Mouse (Mus musculus) forebrain, embryonic 14.5 days (tissue): Measurements from ENCODE around the gene Catsper4. TPM values are rescaled to one million over a fixed set of nuclear protein-coding genes. Genes with fewer than 3 reads are reported as not detected.
A peak's percentile ranks its signal among the peaks of the same experiment; 100 is the strongest.

Experiments
- ATAC-seq: fragments of 200-750 bp; cut with Nextera tagmentation; 2 replicates; pipeline ENCODE4 v1.8.0; 2017; ENCODE audit warnings: mild to moderate bottlenecking, moderate library complexity
- DNase-seq: peaks from one replicate; pipeline ENCODE4 v3.0.0-alpha.2; 2015; ENCODE audit warnings: low spot score
- H3K27ac ChIP-seq: fragments of 300-500 bp; sonication (generic); 2 replicates; pipeline ENCODE4 v1.5.1; 2014; ENCODE audit warnings: low read depth, mild to moderate bottlenecking, control low read depth, low read length, moderate library complexity
- H3K27me3 ChIP-seq: fragments of 300-500 bp; sonication (generic); replicated peaks from 2 replicates; pipeline ENCODE4 v1.6.1; 2014; ENCODE audit warnings: low read length, control low read depth, mixed read lengths; ENCODE audit not compliant: control insufficient read depth, insufficient read depth
- H3K36me3 ChIP-seq: fragments of 300-500 bp; sonication (generic); 2 replicates; pipeline ENCODE4 v1.6.1; 2014; ENCODE audit warnings: low read length, control low read depth; ENCODE audit not compliant: control insufficient read depth, insufficient read depth
- H3K4me1 ChIP-seq: fragments of 300-500 bp; sonication (generic); 2 replicates; pipeline ENCODE4 v1.6.1; 2014; ENCODE audit warnings: antibody characterized with exemption, low read length, control low read depth; ENCODE audit not compliant: control insufficient read depth, insufficient read depth
- H3K4me2 ChIP-seq: fragments of 300-500 bp; sonication (generic); 2 replicates; pipeline ENCODE4 v1.6.1; 2014; ENCODE audit warnings: mild to moderate bottlenecking, control low read depth, low read length
- H3K4me3 ChIP-seq: fragments of 300-500 bp; sonication (generic); 2 replicates; pipeline ENCODE4 v1.5.1; 2014; ENCODE audit warnings: low read depth, low read length, control low read depth
- H3K9ac ChIP-seq: fragments of 300-500 bp; sonication (generic); 2 replicates; pipeline ENCODE4 v1.6.1; 2014; ENCODE audit warnings: mild to moderate bottlenecking, low read length, control low read depth, moderate library complexity
- H3K9me3 ChIP-seq: fragments of 300-500 bp; sonication (generic); replicated peaks from 2 replicates; pipeline ENCODE4 v1.6.1; 2016; ENCODE audit warnings: low read length, control low read depth, mixed read lengths; ENCODE audit not compliant: control insufficient read depth
- whole genome bisulfite sequencing: fragments of 180-500 bp; shearing (Covaris S2); extraction: QIAGEN DNeasy Blood & Tissue Kit; methylation state at CpG from one replicate; pipeline ENCODE4 v1.1.7; 2014; 5-methylcytosine and 5-hydroxymethylcytosine counted together
- polyA plus RNA-seq: library from polyadenylated mRNA; unstranded; fragments of >200 nt; fragmentation: Nextera tagmentation; extraction: Ambion mirVana; gene quantifications from 2 replicates; pipeline ENCODE4 v1.2.1, GENCODE M21; 2014

Catsper4 gene
- polyA plus RNA-seq, 1 experiment from 2014 or later: not detected

DNA sequence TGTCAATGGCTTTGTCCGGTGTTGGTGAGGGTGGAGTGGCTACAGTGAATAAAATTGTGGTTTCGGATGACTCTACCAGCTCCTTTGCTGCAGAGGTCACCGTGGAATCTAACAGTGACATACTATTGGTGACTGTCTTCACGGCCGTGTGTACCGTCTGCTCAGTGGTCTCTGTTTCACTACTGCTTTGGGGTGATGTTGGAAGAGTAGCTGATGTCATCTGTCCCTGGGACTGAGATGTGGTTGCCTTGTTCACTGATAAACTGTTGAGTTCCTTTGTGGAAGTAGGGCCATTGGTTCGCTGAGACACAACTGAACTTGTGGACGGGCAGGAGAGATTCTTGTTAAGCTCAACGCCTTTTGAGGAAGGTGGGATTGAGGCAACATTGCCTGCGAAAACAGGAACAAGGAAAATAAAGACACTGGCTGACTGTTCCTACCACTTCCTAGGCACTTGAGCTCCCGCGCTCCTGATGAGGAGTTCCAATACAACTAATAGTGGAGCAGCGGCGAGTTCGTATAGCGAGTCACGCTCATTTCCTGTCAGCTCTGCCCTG, 23.8 kb downstream of the Catsper4 start:
- H3K4me2 ChIP-seq: no peak overlapping the region
- no peak overlapping the region for H3K4me3 ChIP-seq
- no peaks in the 10 kb centered on the region for H3K27me3 ChIP-seq
- H3K27ac ChIP-seq: no peak overlapping the region
- H3K9me3 ChIP-seq: no peaks in the 10 kb centered on the region
- no peaks in the 10 kb centered on the region for H3K4me1 ChIP-seq
- DNase-seq: no peak
- ATAC-seq: no peak
- H3K9ac ChIP-seq: no peak overlapping the region
- no peaks in the 10 kb centered on the region for H3K36me3 ChIP-seq
- WGBS: 91% methylated on average over 17 of the region's 17 CpGs

DNA sequence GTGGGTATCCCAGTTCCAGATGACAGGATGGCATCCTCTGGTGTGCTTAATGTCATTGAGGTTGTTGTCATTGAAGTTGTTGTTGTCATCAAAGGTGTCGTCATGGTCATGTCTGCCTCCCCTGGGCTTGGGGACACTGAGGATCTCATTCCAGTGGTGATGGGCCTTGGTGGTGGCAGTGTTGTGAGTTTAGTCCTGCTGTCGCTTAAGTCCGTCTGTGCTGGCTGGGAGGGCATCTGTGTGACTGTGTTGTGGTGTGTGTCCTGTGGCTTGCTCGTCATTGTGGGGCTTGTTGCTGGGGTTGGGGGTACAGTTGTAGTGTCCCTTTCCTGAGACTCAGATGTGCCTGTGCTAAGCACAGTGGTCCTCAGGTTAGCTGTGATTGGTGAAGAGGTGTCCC, 24.3 kb downstream of the Catsper4 start, which contains the start of gene Gm7534:
Gene Gm7534 (minus strand): TSS at position 101 of the 400 bp plus-strand sequence.
- no peak within 1 kb of the TSS for H3K9ac ChIP-seq
- H3K4me3 ChIP-seq: no peak within 1 kb of the TSS
- ATAC-seq (no peak), DNase-seq (no peak)
- WGBS: 92% methylated on average over 4 of the region's 4 CpGs
- H3K27ac ChIP-seq: no peak within 1 kb of the TSS
- H3K4me1 ChIP-seq: no peaks in the 10 kb centered on the region
- no peaks in the 10 kb centered on the region for H3K27me3 ChIP-seq
- no peaks in the 10 kb centered on the region for H3K9me3 ChIP-seq
- no peak within 1 kb of the TSS for H3K4me2 ChIP-seq
- H3K36me3 ChIP-seq: no peaks in the 10 kb centered on the region

DNA sequence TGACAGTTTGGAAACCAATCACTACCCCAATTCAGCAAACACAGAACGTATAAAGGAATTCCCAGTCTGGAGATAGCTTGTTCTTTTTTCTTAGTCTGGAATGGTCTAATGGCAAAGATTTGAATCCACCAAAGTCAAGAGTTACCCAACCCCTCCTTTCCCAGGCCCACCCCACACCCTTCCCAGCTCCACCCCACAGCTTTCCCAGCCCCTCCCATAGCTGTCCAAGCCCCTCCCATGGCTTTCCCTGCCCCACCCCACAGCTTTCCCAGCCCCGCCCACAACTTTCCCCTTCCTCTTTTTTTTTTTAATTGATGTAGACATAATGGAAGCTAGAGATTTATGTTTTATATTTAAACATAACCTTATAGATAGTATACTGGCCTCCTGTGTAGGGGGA, 27.8 kb downstream of the Catsper4 start:
- no peak overlapping the region for H3K4me2 ChIP-seq
- no peak overlapping the region for H3K9ac ChIP-seq
- H3K36me3 ChIP-seq: no peaks in the 10 kb centered on the region
- no peak for DNase-seq
- no peak overlapping the region for H3K4me3 ChIP-seq
- H3K27ac ChIP-seq: no peak overlapping the region
- WGBS: 76% methylated on average over 2 of the region's 2 CpGs
- H3K9me3 ChIP-seq: no peaks in the 10 kb centered on the region
- no peaks in the 10 kb centered on the region for H3K27me3 ChIP-seq
- H3K4me1 ChIP-seq: no peaks in the 10 kb centered on the region
- no peak for ATAC-seq

DNA sequence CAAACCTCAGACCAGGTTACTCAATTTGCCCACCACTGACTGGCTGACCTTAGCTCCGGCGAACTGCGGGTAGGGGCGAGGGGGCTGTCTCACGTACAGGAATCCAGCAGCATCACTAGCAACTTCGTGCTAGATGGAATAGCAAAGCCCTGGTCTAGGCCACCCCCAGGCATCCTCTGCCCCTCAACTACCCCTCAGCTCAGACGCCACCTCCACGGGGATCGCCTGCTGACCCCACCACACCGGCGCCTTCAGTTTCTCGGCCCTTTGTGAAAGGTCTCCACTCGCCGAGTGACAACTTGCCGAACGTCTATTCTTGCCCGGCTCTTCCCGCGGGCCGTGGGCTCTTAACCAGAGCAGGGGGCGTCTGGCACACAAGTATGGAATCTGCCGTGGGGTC, 40.9 kb downstream of the Catsper4 start:
- Histone ChIP-seq H3K9me3 (no peaks in the 10 kb centered on the region), H3K27ac (peak overlapping the region; percentile 78), H3K9ac (peak overlapping the region; percentile 83), H3K36me3 (no peaks in the 10 kb centered on the region), H3K4me3 (peak overlapping the region; percentile 71), H3K4me1 (peaks cover 7% of the 10 kb centered on the region), H3K27me3 (no peaks in the 10 kb centered on the region), H3K4me2 (peak overlapping the region; percentile 90)
- DNase-seq (no peak), ATAC-seq (no peak)
- WGBS: under 1% methylated on average over 22 of the region's 22 CpGs

DNA sequence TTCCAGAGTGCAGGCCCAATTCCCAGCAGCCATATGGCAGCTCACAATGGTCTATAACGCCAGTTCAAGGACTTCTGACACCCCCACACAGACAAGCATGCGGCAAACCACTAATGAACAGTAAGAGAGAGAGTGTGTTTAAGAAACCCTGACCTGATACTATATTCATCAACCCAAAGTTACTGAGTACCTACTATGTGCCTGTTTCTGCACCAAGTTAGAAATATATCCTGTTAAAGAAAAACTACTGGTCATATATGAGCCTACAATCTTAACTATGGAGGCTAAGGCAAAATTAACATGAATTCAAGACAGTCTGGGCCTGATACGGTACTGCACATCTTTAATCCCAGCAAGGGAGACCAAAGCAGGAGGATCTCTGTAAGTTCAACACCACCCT, 41.6 kb downstream of the Catsper4 start:
- WGBS: 69% methylated on average over 3 of the region's 3 CpGs
- no peak for DNase-seq

DNA sequence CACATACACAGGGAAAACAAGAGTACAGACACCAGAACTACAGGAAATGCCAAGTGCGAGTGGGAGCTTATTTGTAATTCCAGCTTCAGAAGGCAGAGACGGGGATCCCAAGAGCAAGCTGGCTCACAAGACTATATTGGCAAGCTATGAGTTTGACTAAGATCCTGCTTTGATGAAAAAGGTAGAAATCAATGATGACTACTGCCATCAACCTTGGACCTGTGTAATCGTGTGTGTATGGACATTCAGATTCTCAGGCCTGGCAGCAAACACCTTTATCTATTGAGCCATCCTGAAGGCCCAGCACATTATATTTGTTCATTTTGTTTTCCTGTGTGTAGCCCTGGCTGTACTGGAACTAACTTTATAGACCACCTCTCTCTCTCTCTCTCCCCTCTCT, 43.5 kb downstream of the Catsper4 start:
- Histone ChIP-seq H3K36me3 (no peaks in the 10 kb centered on the region), H3K9ac (no peak overlapping the region), H3K9me3 (no peaks in the 10 kb centered on the region), H3K27me3 (no peaks in the 10 kb centered on the region), H3K4me3 (no peak overlapping the region), H3K4me2 (no peak overlapping the region), H3K27ac (no peak overlapping the region), H3K4me1 (peaks cover 7% of the 10 kb centered on the region)
- DNase-seq (no peak), ATAC-seq (no peak)
- whole genome bisulfite sequencing: 91% methylated on average over 3 of the region's 3 CpGs

More for the DNA sequence above, 41.6 kb downstream of the Catsper4 start:
- H3K27ac ChIP-seq: no peak overlapping the region
- peak overlapping the region; percentile 83 for H3K9ac ChIP-seq
- peak overlapping the region; percentile 90 for H3K4me2 ChIP-seq
- peaks cover 7% of the 10 kb centered on the region for H3K4me1 ChIP-seq
- ATAC-seq: no peak
- no peaks in the 10 kb centered on the region for H3K27me3 ChIP-seq
- no peaks in the 10 kb centered on the region for H3K9me3 ChIP-seq
- H3K4me3 ChIP-seq: peak overlapping the region; percentile 71
- H3K36me3 ChIP-seq: no peaks in the 10 kb centered on the region

DNA sequence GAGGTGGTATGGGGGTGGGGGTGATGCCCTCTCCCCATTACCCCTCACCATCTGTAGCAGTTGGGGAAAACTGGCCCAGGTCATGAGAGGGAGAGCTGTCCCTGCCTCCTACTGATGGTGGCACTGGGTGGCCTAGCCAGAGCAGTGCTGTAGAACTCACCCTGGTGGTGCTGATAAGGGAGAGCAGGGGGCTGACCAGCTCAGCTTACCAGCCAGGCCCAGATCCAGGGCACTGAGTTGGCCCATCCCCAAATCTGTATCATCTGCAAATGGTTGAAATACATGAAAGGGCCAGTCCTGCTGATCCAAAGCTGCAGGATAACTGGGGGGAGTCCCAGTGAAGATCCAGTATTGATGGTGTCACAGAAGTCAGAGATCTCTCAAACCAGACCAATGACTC, 45.4 kb downstream of the Catsper4 start:
- Histone ChIP-seq H3K36me3 (no peaks in the 10 kb centered on the region), H3K4me1 (peaks cover 7% of the 10 kb centered on the region), H3K4me2 (no peak overlapping the region), H3K9me3 (no peaks in the 10 kb centered on the region), H3K4me3 (no peak overlapping the region), H3K27me3 (no peaks in the 10 kb centered on the region), H3K27ac (no peak overlapping the region), H3K9ac (no peak overlapping the region)
- ATAC-seq (no peak), DNase-seq (no peak)

DNA sequence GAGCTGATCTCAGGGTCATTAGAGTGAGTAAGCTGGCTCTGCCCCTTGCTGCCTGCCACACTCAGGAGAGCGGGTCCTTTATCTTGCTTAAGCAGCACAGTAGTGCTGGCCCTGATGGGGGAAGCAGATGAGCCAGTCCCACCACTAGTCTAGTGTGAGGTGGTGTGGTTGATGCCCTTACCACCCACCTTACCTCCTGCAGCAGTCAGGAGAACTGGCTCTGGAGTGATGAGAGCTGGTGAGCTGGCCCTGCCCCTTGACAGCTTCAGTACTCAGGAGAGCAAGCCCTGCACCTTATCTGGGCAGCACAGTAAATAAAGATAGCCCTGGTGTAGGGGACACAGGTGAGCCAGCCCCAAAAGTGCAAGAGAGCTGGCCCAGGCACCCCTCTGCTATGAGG, 46.1 kb downstream of the Catsper4 start:
- H3K4me1 ChIP-seq: peaks cover 7% of the 10 kb centered on the region
- WGBS: 94% methylated on average over 1 of the region's 1 CpGs
- no peaks in the 10 kb centered on the region for H3K9me3 ChIP-seq
- no peak overlapping the region for H3K9ac ChIP-seq
- no peak overlapping the region for H3K4me2 ChIP-seq
- H3K4me3 ChIP-seq: no peak overlapping the region
- no peak overlapping the region for H3K27ac ChIP-seq
- DNase-seq (no peak), ATAC-seq (no peak)
- no peaks in the 10 kb centered on the region for H3K27me3 ChIP-seq
- H3K36me3 ChIP-seq: no peaks in the 10 kb centered on the region

DNA sequence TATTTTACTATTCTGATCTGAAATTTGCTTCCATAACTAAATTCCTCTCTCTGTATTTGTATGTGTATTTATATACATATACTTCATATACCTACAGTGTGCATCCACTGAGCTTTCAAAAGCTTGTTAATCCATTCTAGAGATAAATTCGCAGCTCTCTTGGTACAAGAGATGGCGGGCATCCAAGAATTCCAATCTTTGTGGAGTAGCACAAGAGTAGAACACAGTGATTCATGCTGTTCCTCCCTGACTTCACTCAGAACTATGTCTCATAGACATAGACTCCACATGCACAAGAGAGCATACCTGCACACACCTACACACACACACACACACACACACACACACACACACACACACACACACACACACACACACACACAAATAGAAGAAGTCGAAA, 54.8 kb downstream of the Catsper4 start:
- no peak for ATAC-seq
- no peak overlapping the region for H3K4me2 ChIP-seq
- DNase-seq: peak; percentile 26
- WGBS: 75% methylated on average over 3 of the region's 3 CpGs
- H3K9me3 ChIP-seq: no peaks in the 10 kb centered on the region
- H3K27me3 ChIP-seq: no peaks in the 10 kb centered on the region
- no peaks in the 10 kb centered on the region for H3K36me3 ChIP-seq
- H3K27ac ChIP-seq: no peak overlapping the region
- H3K9ac ChIP-seq: no peak overlapping the region
- no peaks in the 10 kb centered on the region for H3K4me1 ChIP-seq
- H3K4me3 ChIP-seq: no peak overlapping the region
